Mouse (Mus musculus): ENCODE results near the gene Card9. TPM values are rescaled to one million over a fixed set of nuclear protein-coding genes. Genes with fewer than 3 reads are reported as not detected.
A peak's percentile ranks its signal among the peaks of the same experiment; 100 is the strongest.

Gene Card9
- polyA plus RNA-seq, 1 experiment from 2014 or later = 1.1 TPM

DNA sequence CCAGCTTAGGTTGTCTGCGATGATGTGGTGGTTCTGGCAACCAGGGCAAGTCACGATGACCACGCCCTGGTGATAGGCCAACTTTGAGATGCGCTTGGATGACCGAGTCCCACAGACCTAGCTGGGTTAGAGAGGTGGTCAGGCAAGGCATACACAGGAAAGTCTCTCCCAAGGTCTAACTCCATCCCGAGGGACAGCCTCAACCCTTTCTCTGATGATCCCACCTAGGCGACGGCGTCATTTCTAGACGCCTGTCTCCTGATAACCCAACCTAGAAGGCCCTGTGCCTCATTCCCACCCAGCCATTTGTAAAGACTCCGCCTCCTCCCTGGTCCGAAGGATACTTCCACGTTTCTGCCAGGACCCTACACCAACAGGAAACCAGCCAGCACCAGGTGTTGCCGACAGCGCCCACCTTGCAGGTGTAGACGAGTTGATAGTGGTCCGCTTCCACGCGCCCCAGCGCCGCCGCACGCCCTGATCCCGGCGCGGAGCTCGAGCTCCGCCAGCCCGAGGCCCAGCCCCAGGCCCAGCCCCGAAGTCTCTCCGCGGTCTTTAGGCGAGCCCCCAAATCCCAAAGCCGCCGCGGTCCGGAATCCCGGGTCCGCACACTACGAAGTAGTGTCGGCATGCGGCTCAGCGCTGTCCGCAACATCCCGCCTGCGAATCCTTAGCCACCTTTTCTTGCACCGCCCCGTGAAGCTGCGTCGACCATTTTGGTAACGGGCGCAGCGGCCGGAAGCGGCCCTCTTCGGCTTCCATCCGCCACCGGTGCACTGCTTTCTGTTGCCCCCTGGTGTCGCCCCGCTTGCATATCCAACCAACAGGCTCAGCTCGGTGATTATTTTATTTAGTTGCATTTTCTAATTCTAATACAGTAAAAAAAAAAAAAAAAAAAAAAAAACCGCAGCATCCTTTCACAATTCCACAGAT lies 9.1 kb downstream of the Card9 start, which contains the start of gene Dnlz:
Gene Dnlz (minus strand): TSS at position 753 of the 933 bp plus-strand sequence.
- Histone ChIP-seq H3K36me3 (ENCODE audit: insufficient read depth, low read length) (peaks cover 24% of the 10 kb centered on the region; the same call in 1 of the 2 replicates), H3K27me3 (ENCODE audit: insufficient read depth, low read length) (no peaks in the 10 kb centered on the region), H3K27ac (peak within 1 kb of the TSS; percentile 91), H3K9ac (ENCODE audit: low read depth, low read length) (peak within 1 kb of the TSS; percentile 95), H3K9me3 (replicated peaks; ENCODE audit: low read length) (no peaks in the 10 kb centered on the region), H3K4me2 (ENCODE audit: low read length) (peak within 1 kb of the TSS; percentile 98), H3K4me3 (replicated peaks; ENCODE audit: low read depth, low read length) (peak within 1 kb of the TSS; percentile 84), H3K4me1 (replicated peaks; ENCODE audit: insufficient read depth, low read length) (peaks cover 11% of the 10 kb centered on the region; the same call in 1 of the 2 replicates)
- ATAC-seq (replicated peaks; ENCODE audit: low FRiP score, low read depth) = peak; percentile 76
- TF ChIP-seq CTCF (IDR thresholded peaks at IDR 0.05; ENCODE audit: low read depth) = peak; percentile 75
- peak; percentile 98 for DNase-seq (ENCODE audit: low spot score)
- WGBS = 1% methylated on average over 62 of the region's 62 CpGs

DNA sequence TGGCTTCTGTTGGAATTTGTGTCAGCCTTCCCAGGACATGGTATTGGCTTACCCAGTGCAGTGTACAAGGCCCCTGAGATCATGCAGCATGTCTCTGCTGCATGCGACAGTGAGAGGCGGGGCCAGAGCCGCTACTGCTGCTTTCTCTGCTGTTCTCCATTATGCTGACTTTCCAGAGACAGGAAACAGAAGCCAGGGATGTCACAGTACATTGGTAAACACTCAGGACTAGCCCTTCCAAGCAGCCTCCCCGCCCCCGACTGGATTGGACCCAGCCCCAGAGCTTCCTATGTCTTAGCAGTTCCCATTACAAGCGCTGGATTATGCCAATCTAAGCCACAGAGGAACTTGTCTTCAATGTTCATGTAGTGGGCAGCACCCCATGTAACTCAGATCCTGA lies 12.5 kb downstream of the Card9 start:
- TF ChIP-seq CTCF (IDR thresholded peaks at IDR 0.05; ENCODE audit: low read depth) = no peak
- Histone ChIP-seq H3K4me2 (ENCODE audit: low read length) (no peak overlapping the region), H3K9me3 (replicated peaks; ENCODE audit: low read length) (no peaks in the 10 kb centered on the region), H3K9ac (ENCODE audit: low read depth, low read length) (no peak overlapping the region), H3K4me1 (replicated peaks; ENCODE audit: insufficient read depth, low read length) (peaks cover 14% of the 10 kb centered on the region; the same call in 1 of the 2 replicates), H3K27ac (peak overlapping the region; percentile 65), H3K4me3 (replicated peaks; ENCODE audit: low read depth, low read length) (no peak overlapping the region), H3K36me3 (ENCODE audit: insufficient read depth, low read length) (peaks cover 40% of the 10 kb centered on the region; the same call in 1 of the 2 replicates), H3K27me3 (ENCODE audit: insufficient read depth, low read length) (no peaks in the 10 kb centered on the region)
- ATAC-seq (replicated peaks; ENCODE audit: low FRiP score, low read depth) (no peak), DNase-seq (ENCODE audit: low spot score) (peak; percentile 82)
- 53% methylated on average over 6 of the region's 6 CpGs for WGBS

DNA sequence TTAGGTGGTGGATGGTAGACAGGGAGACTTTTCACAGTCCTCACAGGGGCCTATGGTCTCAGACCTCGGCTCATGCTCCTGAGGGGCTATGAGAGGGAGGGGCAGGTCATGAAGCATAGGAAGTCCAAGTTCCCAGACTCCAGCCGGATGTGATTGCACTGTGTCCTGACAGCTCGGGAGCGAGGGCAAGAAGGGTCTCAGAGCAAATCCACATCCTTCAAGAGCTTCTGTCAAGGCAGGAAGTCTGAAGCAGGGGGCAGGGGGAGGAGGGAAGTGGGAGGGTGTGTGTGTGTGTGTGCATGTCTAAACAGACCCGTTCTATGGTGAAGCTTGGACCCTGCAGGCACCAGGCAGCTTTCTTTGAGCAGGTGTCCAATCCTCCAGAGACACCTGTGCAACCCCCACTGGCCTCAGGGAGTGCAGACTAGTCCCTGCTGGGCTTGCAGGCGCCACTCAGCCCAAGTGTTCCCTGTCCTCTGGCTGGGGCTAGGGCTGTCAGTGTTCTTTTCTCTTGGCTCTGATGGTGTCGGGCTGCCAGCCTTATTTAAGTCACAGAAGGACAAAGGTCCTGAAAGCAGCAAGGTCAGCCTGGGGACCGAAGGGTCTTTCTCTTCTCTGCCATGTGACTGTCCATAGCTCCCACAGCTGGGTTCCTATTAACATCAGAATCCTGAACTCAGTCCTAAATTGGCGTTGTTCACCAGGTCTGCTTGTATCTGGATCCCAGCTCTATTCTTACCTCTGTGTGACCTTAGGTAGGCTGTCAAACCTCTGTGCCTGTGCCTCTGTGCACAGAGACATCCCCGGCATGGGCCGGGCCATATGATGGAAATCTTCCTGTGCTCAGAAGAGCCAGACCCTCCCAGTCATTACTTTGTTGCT lies 17.9 kb downstream of the Card9 start:
- TF ChIP-seq CTCF (IDR thresholded peaks at IDR 0.05; ENCODE audit: low read depth) = no peak
- Histone ChIP-seq H3K27ac (peak overlapping the region; percentile 87), H3K4me3 (replicated peaks; ENCODE audit: low read depth, low read length) (no peak overlapping the region), H3K9me3 (replicated peaks; ENCODE audit: low read length) (no peaks in the 10 kb centered on the region), H3K36me3 (ENCODE audit: insufficient read depth, low read length) (peaks cover 40% of the 10 kb centered on the region; the same call in 1 of the 2 replicates), H3K9ac (ENCODE audit: low read depth, low read length) (0 out of 2 replicates have a peak overlapping the region, but pooled peaks have one; percentile 23), H3K4me1 (replicated peaks; ENCODE audit: insufficient read depth, low read length) (peaks cover 18% of the 10 kb centered on the region; the same call in 1 of the 2 replicates), H3K4me2 (ENCODE audit: low read length) (peak overlapping the region; percentile 41), H3K27me3 (ENCODE audit: insufficient read depth, low read length) (no peaks in the 10 kb centered on the region)
- 42% methylated on average over 11 of the region's 11 CpGs for WGBS
- ATAC-seq (replicated peaks; ENCODE audit: low FRiP score, low read depth) = no peak; the same call in 1 of the 2 replicates
- DNase-seq (ENCODE audit: low spot score) = peak; percentile 77

DNA sequence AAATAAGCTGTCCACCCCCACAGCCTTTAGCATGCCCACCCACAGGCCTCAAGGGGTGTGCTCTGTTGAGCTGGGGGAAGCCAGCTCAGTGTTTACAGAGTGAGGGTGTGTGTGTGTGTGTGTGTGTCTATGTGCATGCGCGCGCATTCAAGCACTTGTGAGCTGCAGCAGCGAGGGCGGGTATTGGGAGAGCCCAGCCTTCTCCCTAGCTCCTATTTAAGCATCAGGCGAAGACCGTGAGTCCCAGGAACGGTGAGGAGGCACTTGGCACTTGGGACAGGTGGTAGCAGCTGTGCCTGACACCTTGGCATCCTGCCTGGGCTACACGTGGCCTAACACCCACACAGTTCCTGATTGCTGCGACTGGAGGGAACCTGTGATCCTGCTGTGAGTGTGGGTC lies 18.7 kb downstream of the Card9 start:
- H3K4me3 ChIP-seq (replicated peaks; ENCODE audit: low read depth, low read length) = no peak overlapping the region
- ATAC-seq (replicated peaks; ENCODE audit: low FRiP score, low read depth) (no peak; the same call in 1 of the 2 replicates), DNase-seq (ENCODE audit: low spot score) (peak; percentile 51)
- WGBS = 53% methylated on average over 10 of the region's 10 CpGs
- H3K4me1 ChIP-seq (replicated peaks; ENCODE audit: insufficient read depth, low read length) = peaks cover 18% of the 10 kb centered on the region; the same call in 1 of the 2 replicates
- H3K27ac ChIP-seq = peak overlapping the region; percentile 87
- H3K4me2 ChIP-seq (ENCODE audit: low read length) = no peak overlapping the region; the same call in 1 of the 2 replicates
- H3K36me3 ChIP-seq (ENCODE audit: insufficient read depth, low read length) = peaks cover 36% of the 10 kb centered on the region; the same call in 1 of the 2 replicates
- H3K9me3 ChIP-seq (replicated peaks; ENCODE audit: low read length) = no peaks in the 10 kb centered on the region
- no peak for TF ChIP-seq CTCF (IDR thresholded peaks at IDR 0.05; ENCODE audit: low read depth)
- H3K27me3 ChIP-seq (ENCODE audit: insufficient read depth, low read length) = no peaks in the 10 kb centered on the region
- H3K9ac ChIP-seq (ENCODE audit: low read depth, low read length) = 0 out of 2 replicates have a peak overlapping the region, but pooled peaks have one; percentile 14

DNA sequence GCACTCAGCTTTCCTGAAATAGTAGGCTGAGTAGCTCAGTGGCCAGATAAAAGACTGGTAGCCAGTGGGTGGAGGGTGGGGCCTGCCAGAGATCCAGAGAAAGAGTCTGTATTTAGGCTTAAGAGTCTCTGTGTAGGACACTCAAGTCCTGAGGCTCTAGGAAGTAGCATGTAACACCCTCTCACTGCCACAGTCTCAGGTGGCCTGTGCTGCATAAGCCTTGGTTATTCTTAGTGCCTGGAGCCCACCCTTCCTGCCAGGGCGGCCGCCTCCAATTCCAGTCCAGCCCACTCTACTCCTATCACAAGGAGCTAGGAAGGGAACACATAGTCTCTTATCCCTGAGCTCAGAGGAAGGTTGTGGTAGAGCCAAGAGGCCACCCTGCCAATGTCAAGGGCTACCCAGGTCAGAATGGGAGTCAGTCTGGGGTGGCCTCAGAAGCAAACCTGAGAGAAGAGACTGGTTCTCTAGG lies 19.2 kb downstream of the Card9 start:
- Histone ChIP-seq H3K4me3 (replicated peaks; ENCODE audit: low read depth, low read length) (no peak overlapping the region), H3K4me2 (ENCODE audit: low read length) (no peak overlapping the region), H3K36me3 (ENCODE audit: insufficient read depth, low read length) (peaks cover 33% of the 10 kb centered on the region; the same call in 1 of the 2 replicates), H3K9ac (ENCODE audit: low read depth, low read length) (no peak overlapping the region), H3K27ac (peak overlapping the region; percentile 87), H3K4me1 (replicated peaks; ENCODE audit: insufficient read depth, low read length) (peaks cover 18% of the 10 kb centered on the region; the same call in 1 of the 2 replicates), H3K9me3 (replicated peaks; ENCODE audit: low read length) (no peaks in the 10 kb centered on the region), H3K27me3 (ENCODE audit: insufficient read depth, low read length) (no peaks in the 10 kb centered on the region)
- no peak for TF ChIP-seq CTCF (IDR thresholded peaks at IDR 0.05; ENCODE audit: low read depth)
- 65% methylated on average over 2 of the region's 2 CpGs for WGBS
- DNase-seq (ENCODE audit: low spot score) (peak; percentile 24), ATAC-seq (replicated peaks; ENCODE audit: low FRiP score, low read depth) (no peak; the same call in 1 of the 2 replicates)
